Mouse (Mus musculus) intestine, embryonic 15.5 days (tissue): ENCODE measurements around the gene Gm26741. TPM values are rescaled to one million over a fixed set of nuclear protein-coding genes. Genes with fewer than 3 reads are reported as not detected.

Experiments used
- ATAC-seq: fragments of 200-750 bp; cut with Nextera tagmentation; 2 replicates; pipeline ENCODE4 v1.8.0; 2017; ENCODE audit warnings: moderate TSS enrichment, moderate library complexity
- H3K27ac ChIP-seq: fragments of 300-500 bp; sonication (generic); 2 replicates; pipeline ENCODE4 v1.5.1; 2015; ENCODE audit warnings: mild to moderate bottlenecking, inconsistent platforms
- H3K27me3 ChIP-seq: fragments of 300-500 bp; sonication (generic); replicated peaks from 2 replicates; pipeline ENCODE4 v1.6.1; 2015; ENCODE audit warnings: inconsistent platforms
- H3K36me3 ChIP-seq: fragments of 300-500 bp; sonication (generic); 2 replicates; pipeline ENCODE4 v1.6.1; 2015; ENCODE audit warnings: inconsistent platforms
- H3K4me1 ChIP-seq: fragments of 300-500 bp; sonication (generic); replicated peaks from 2 replicates; pipeline ENCODE4 v1.6.1; 2015; ENCODE audit warnings: inconsistent platforms
- H3K4me2 ChIP-seq: fragments of 300-500 bp; sonication (generic); replicated peaks from 2 replicates; pipeline ENCODE4 v1.6.1; 2015; ENCODE audit warnings: mild to moderate bottlenecking, inconsistent platforms
- H3K4me3 ChIP-seq: fragments of 300-500 bp; sonication (generic); replicated peaks from 2 replicates; pipeline ENCODE4 v1.5.1; 2015; ENCODE audit warnings: inconsistent platforms
- H3K9ac ChIP-seq: fragments of 300-500 bp; sonication (generic); 2 replicates; pipeline ENCODE4 v1.6.1; 2015; ENCODE audit warnings: inconsistent platforms
- H3K9me3 ChIP-seq: fragments of 300-500 bp; sonication (generic); 2 replicates; pipeline ENCODE4 v1.6.1; 2016; ENCODE audit warnings: inconsistent platforms
- WGBS: fragments of 180-500 bp; shearing (Covaris S2); methylation state at CpG from one replicate; pipeline ENCODE4 v1.1.7; 2015; 5-methylcytosine and 5-hydroxymethylcytosine counted together
- polyA plus RNA-seq: library from polyadenylated mRNA; unstranded; fragments of >200 nt; fragmentation: Nextera tagmentation; extraction: Ambion mirVana; gene quantifications from 2 replicates; pipeline ENCODE4 v1.2.1, GENCODE M21; 2015

Gm26741 gene
- polyA plus RNA-seq, 1 experiment from 2014 or later = not detected

- no peak overlapping the region for H3K4me3 ChIP-seq
- no peaks in the 10 kb centered on the region for H3K27me3 ChIP-seq
- 76% methylated on average over 2 of the region's 2 CpGs for WGBS
- no peaks in the 10 kb centered on the region for H3K9me3 ChIP-seq
- no peak overlapping the region for H3K4me2 ChIP-seq
- no peaks in the 10 kb centered on the region for H3K36me3 ChIP-seq
- H3K9ac ChIP-seq = no peak overlapping the region
- no peak for ATAC-seq
- no peak overlapping the region for H3K27ac ChIP-seq
- no peaks in the 10 kb centered on the region for H3K4me1 ChIP-seq
Measured at GRCm38 (mm10) chr10:52398715-52399114, 40.1 kb downstream of the Gm26741 start.

GRCm38 (mm10) chr10:52399722-52400121 is 41.2 kb downstream of the Gm26741 start:
- ATAC-seq = no peak
- Histone ChIP-seq H3K9me3 (no peaks in the 10 kb centered on the region), H3K4me3 (no peak overlapping the region), H3K27ac (no peak overlapping the region), H3K9ac (no peak overlapping the region), H3K36me3 (no peaks in the 10 kb centered on the region), H3K4me1 (no peaks in the 10 kb centered on the region), H3K4me2 (no peak overlapping the region), H3K27me3 (no peaks in the 10 kb centered on the region)
- WGBS = 63% methylated on average over 3 of the region's 3 CpGs

GRCm38 (mm10) chr10:52405160-52405559 is 46.6 kb downstream of the Gm26741 start:
- H3K9me3 ChIP-seq = no peaks in the 10 kb centered on the region
- no peak overlapping the region for H3K4me2 ChIP-seq
- H3K9ac ChIP-seq = no peak overlapping the region
- 74% methylated on average over 13 of the region's 13 CpGs for WGBS
- no peak overlapping the region for H3K4me3 ChIP-seq
- no peaks in the 10 kb centered on the region for H3K36me3 ChIP-seq
- no peaks in the 10 kb centered on the region for H3K27me3 ChIP-seq
- H3K4me1 ChIP-seq = no peaks in the 10 kb centered on the region
- no peak overlapping the region for H3K27ac ChIP-seq
- no peak for ATAC-seq

GRCm38 (mm10) chr10:52407526-52407925 is 49.0 kb downstream of the Gm26741 start:
- WGBS = 85% methylated on average over 2 of the region's 2 CpGs
- H3K27me3 ChIP-seq = no peaks in the 10 kb centered on the region

More at GRCm38 (mm10) chr10:52407526-52407925, 49.0 kb downstream of the Gm26741 start:
- Histone ChIP-seq H3K4me2 (no peak overlapping the region), H3K27ac (no peak overlapping the region), H3K9ac (no peak overlapping the region), H3K4me1 (no peaks in the 10 kb centered on the region), H3K36me3 (no peaks in the 10 kb centered on the region), H3K4me3 (no peak overlapping the region), H3K9me3 (no peaks in the 10 kb centered on the region)
- ATAC-seq = no peak

Other genes starting within 250 kb of the Gm26741 start
- gene Ros1, start 163.5 kb upstream of the Gm26741 start, polyA plus RNA-seq = 3.3 and 3.6 TPM in 2 replicates
- gene Dcbld1, start 125.1 kb upstream of the Gm26741 start, polyA plus RNA-seq = 42.4 and 44.6 TPM in 2 replicates
- gene Gopc, start 23.4 kb downstream of the Gm26741 start, polyA plus RNA-seq = 17.1 and 19.4 TPM in 2 replicates
- gene Nepn, start 30.2 kb downstream of the Gm26741 start, polyA plus RNA-seq = 0.63 and 1.6 TPM in 2 replicates
- 15.7 and 16.1 TPM in 2 replicates for gene Nus1, start 58.8 kb downstream of the Gm26741 start, polyA plus RNA-seq